Mouse (Mus musculus): ENCODE results near the gene Gstm4. TPM values are rescaled to one million over a fixed set of nuclear protein-coding genes. Genes with fewer than 3 reads are reported as not detected.

The Gstm4 gene
- total RNA-seq (2021): 1 to 10 TPM; 7.9 to 9.8 TPM
- long read RNA-seq, experiment 1, transcript Gstm4-201 (8 exons, 1,707 nt): major isoform, 10 of 23 reads
- long read RNA-seq, experiment 1, partial matches to known transcripts: 2 of 23 reads
- long read RNA-seq, experiment 1, other reads (novel, unspliced or antisense): 9 of 23 reads
- long read RNA-seq, experiment 2, transcript Gstm4-201 (8 exons, 1,707 nt): major isoform, 7 of 25 reads
- long read RNA-seq, experiment 2, partial matches to known transcripts: 0 of 25 reads
- long read RNA-seq, experiment 2, other reads (novel, unspliced or antisense): 15 of 25 reads

- peak; percentile 56 to 85 for DNase-seq (ENCODE audit: low spot score in 2 of 2)
These were observed at the start of gene Gstm4 for GRCm38 (mm10) chr3:108044394-108045140. Gene Gstm4, minus strand, starts transcription at chr3:108044894.

- no peak for DNase-seq (ENCODE audit: low spot score in 2 of 2)
These were observed 49.5 kb upstream of the Gstm4 start for GRCm38 (mm10) chr3:108094146-108094545.

GRCm38 (mm10) chr3:108093306-108093705 lies 48.6 kb upstream of the Gstm4 start:
- no peak for DNase-seq (ENCODE audit: low spot score in 2 of 2)

GRCm38 (mm10) chr3:108092536-108093115 lies 47.9 kb upstream of the Gstm4 start, which contains the start of gene Gnat2:
Gene Gnat2, plus strand, starts transcription at chr3:108092789.
- DNase-seq (ENCODE audit: low spot score in 2 of 2): no peak

- no peak for DNase-seq (ENCODE audit: low spot score in 2 of 2)
These were observed 47.3 kb upstream of the Gstm4 start for GRCm38 (mm10) chr3:108092030-108092429.

- DNase-seq (ENCODE audit: low spot score in 2 of 2): no peak
These were observed 45.9 kb upstream of the Gstm4 start for GRCm38 (mm10) chr3:108090561-108090960.

GRCm38 (mm10) chr3:108089916-108090315 lies 45.2 kb upstream of the Gstm4 start:
- DNase-seq (ENCODE audit: low spot score in 2 of 2): no peak

GRCm38 (mm10) chr3:108088842-108089380 lies 44.2 kb upstream of the Gstm4 start:
- no peak for DNase-seq (ENCODE audit: low spot score in 2 of 2)

- no peak for DNase-seq (ENCODE audit: low spot score in 2 of 2)
These were observed 42.6 kb upstream of the Gstm4 start for GRCm38 (mm10) chr3:108087329-108087728.

- peak; percentile 75 to 81 for DNase-seq (ENCODE audit: low spot score in 2 of 2)
These were observed 41.8 kb upstream of the Gstm4 start, which contains the start of gene Ampd2 for GRCm38 (mm10) chr3:108086470-108086979. Gene Ampd2, minus strand, starts transcription at chr3:108086651.

- DNase-seq (ENCODE audit: low spot score in 2 of 2): peak; percentile 60 to 83
These were observed 41.2 kb upstream of the Gstm4 start for GRCm38 (mm10) chr3:108085721-108086469.

- peak; percentile 88 to 97 for DNase-seq (ENCODE audit: low spot score in 2 of 2)
These were observed 40.6 kb upstream of the Gstm4 start for GRCm38 (mm10) chr3:108085281-108085720.

GRCm38 (mm10) chr3:108084767-108085270 lies 40.1 kb upstream of the Gstm4 start:
- no peak for DNase-seq (ENCODE audit: low spot score in 2 of 2)

- DNase-seq (ENCODE audit: low spot score in 2 of 2): no peak
These were observed 39.3 kb upstream of the Gstm4 start for GRCm38 (mm10) chr3:108083904-108084407.

- no peak for DNase-seq (ENCODE audit: low spot score in 2 of 2)
These were observed 38.5 kb upstream of the Gstm4 start for GRCm38 (mm10) chr3:108083161-108083560.

- DNase-seq (ENCODE audit: low spot score in 2 of 2): no peak
These were observed 37.7 kb upstream of the Gstm4 start for GRCm38 (mm10) chr3:108082251-108082875.

- no peak for DNase-seq (ENCODE audit: low spot score in 2 of 2)
These were observed 37.0 kb upstream of the Gstm4 start for GRCm38 (mm10) chr3:108081681-108082080.

- DNase-seq (ENCODE audit: low spot score in 2 of 2): no peak
These were observed 32.1 kb upstream of the Gstm4 start for GRCm38 (mm10) chr3:108076836-108077235.

- no peak for DNase-seq (ENCODE audit: low spot score in 2 of 2)
These were observed 28.4 kb upstream of the Gstm4 start for GRCm38 (mm10) chr3:108072983-108073569.
